In the genomic region with DNA sequence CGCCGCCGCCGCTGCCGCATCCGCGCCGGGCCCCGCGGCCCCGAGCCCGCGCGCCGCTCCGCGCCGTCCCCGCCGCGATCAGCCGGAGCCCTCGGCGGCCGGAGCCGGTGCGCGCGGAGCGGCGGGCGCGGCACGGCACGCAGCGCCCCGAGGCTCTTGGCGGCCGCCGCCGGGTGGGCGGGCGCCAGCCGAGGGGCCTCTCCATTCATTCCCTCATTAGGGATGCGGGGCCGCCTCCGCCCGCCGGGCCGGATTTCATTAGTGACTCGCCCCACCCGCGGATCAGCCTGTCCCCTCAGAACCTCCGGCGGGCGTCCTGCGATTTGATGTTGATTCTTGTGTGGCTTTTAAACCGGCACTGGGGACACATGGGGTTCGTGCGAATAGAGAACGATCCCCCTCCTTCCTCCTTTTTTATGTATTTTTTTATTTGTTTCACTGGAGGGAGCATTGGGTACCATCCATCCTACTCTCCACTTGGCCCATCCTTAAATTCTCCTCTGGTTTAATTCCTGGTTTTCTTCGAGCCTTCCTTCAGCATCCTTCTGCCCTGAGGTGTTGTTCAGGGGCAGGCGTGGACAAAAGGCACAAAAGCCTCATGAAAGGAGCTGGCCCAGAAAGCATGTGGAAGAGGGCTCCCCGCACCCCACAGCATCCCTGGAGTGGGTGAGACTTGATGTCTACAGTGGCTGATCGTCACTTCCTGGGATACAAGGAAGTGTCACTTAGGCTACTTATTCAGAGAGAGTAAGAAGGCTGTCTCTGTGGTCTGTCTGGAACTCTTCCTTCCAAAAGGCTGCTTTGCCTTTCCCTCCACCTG, we compare ENCODE assay signal across 8 mouse cellular contexts. TPM values are rescaled to one million over a fixed set of nuclear protein-coding genes. Genes with fewer than 3 reads are reported as not detected.
A peak's percentile ranks its signal among the peaks of the same experiment; 100 is the strongest.
DNase-seq lines count a peak whose midpoint lies in the region; ATAC-seq lines count a peak whose summit lies in the region.

No protein-coding gene starts in this region.

- peak; percentile 77 for DNase-seq in Muller cell, postnatal 12 days (ENCODE audit: inconsistent ontology term)
- DNase-seq in heart, postnatal 4 days = peak; percentile 59
- DNase-seq in layer of hippocampus, postnatal 36 days = peak; percentile 65 to 71
- peak; percentile 44 for DNase-seq in mesoderm, embryonic 11.5 days (ENCODE audit: low read depth, low spot score)
- DNase-seq in right cerebral cortex, postnatal 4 days = peak; percentile 77
- no peak for DNase-seq in MN1 (ENCODE audit: low spot score)

- H3K27ac ChIP-seq in forebrain, embryonic 13.5 days = peak overlapping the region; percentile 85

- peak overlapping the region; percentile 82 for H3K4me2 ChIP-seq in forebrain, embryonic 13.5 days

- H3K4me1 ChIP-seq in forebrain, embryonic 13.5 days = peaks cover 29% of the 10 kb centered on the region

- no peaks in the 10 kb centered on the region for H3K36me3 ChIP-seq in forebrain, embryonic 13.5 days (ENCODE audit: poor library complexity, severe bottlenecking)

- peak overlapping the region; percentile 98 for H3K9ac ChIP-seq in forebrain, embryonic 13.5 days

- peak overlapping the region; percentile 98 for H3K4me3 ChIP-seq in forebrain, embryonic 13.5 days

- ATAC-seq in cerebellum, adult (ENCODE audit: insufficient number of reproducible peaks, low FRiP score, low TSS enrichment) = peak; percentile 76
- peak; percentile 84 for ATAC-seq in forebrain, embryonic 13.5 days

- H3K9me3 ChIP-seq in forebrain, embryonic 13.5 days (replicated peaks) = no peaks in the 10 kb centered on the region

- H3K27me3 ChIP-seq in forebrain, embryonic 13.5 days = no peaks in the 10 kb centered on the region

- 1% methylated on average over 29 of the region's 65 CpGs for WGBS in forebrain, embryonic 13.5 days

RNA-seq across cellular contexts. Expression of gene Mark1, which starts 0.6 kb away (rescaled TPM):
- polyA plus RNA-seq in forebrain, embryonic 13.5 days (2015; fragmentation: Nextera tagmentation; extraction: Ambion mirVana) = 10.1 and 10.8 TPM in 2 replicates
- total RNA-seq in heart, postnatal 4 days (2021) = 10 to 100 TPM; 13.6 to 17.1 TPM
- total RNA-seq in layer of hippocampus, postnatal 36 days (2021) = 10 to 100 TPM; 51.6 to 54.3 TPM
